Mouse (Mus musculus) spleen, adult 2 months (tissue): ENCODE results near the gene Lrr1.

Experiments
- CTCF ChIP-seq: fragments of 200-500 bp; IDR thresholded peaks from 2 replicates; pipeline ENCODE4 v1.5.1; 2011; ENCODE audit warnings: mild to moderate bottlenecking, inconsistent platforms; ENCODE audit not compliant: insufficient read depth, insufficient read length, insufficient replicate concordance; ENCODE audit errors: extremely low read depth
- POLR2A ChIP-seq: fragments of 200-500 bp; IDR thresholded peaks from 2 replicates; pipeline ENCODE4 v1.6.1; 2011; ENCODE audit warnings: low read depth, low read length, inconsistent platforms

GRCm38 (mm10) chr12:69220613-69221277, 52.1 kb downstream of the Lrr1 start:
- no peak for TF ChIP-seq CTCF
- no peak for TF ChIP-seq POLR2A
